Mouse (Mus musculus) fat pad, adult 2 months (tissue): ENCODE results near the gene Heyl.
"Not testable (repeated sequence)": the region's sequence is repeated elsewhere in the genome, so short reads cannot be mapped to it uniquely, and the experiment has no call there.

Experiments used
- DNase-seq: peaks from one replicate; pipeline ENCODE4 v3.0.0-alpha.2; 2011; ENCODE audit warnings: low read depth, low spot score; ENCODE audit errors: extremely low read depth

Gene Heyl

DNA sequence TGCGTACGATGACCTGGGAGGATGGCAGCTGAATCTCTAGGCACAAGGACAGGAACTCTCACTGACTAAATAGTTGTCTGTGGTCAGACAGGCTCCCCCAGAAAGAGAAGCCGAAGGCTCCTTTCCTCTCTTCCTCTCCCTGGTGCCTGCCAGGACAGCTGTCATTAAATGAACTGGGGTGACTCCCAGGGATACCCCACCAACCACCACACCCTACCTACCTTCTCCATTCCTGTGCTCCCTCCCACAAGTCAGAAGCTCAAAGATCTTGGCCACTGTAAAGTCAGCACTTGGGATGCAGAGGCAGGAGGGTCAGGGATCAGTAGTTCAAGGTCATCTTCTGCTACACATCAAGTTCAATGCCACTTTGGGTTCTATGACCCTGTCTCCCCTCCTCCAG lies 515 bp upstream of the Heyl start:
- DNase-seq, result no peak

DNA sequence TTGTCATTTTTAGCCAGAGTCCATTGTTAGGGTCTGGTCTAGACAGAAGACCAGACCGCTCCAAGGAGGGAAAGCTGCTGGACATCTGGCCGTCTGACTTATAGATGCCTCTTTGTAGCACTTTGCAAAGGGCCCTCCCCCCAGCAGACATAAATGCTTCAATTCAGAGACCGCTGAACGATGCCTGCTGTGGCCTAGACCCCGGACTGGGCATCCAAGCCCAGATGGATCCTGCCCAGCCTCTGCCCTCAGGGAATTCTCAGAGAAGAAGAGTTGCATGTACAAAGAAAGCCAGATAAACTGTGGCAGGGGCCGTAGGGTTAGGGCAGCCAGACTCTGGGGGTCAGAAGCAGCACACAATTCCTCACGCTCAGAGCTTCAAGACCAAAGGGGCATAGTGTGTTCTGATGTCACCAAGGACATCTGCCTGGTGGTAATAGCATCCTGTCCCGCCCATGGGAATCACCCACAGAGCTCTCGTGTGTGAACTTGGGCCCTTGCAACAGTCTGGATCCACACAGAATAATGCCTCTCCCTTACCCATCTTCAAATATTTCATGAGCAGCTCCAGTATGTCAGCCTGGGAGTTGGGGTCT lies 2.6 kb downstream of the Heyl start:
- no peak for DNase-seq

DNA sequence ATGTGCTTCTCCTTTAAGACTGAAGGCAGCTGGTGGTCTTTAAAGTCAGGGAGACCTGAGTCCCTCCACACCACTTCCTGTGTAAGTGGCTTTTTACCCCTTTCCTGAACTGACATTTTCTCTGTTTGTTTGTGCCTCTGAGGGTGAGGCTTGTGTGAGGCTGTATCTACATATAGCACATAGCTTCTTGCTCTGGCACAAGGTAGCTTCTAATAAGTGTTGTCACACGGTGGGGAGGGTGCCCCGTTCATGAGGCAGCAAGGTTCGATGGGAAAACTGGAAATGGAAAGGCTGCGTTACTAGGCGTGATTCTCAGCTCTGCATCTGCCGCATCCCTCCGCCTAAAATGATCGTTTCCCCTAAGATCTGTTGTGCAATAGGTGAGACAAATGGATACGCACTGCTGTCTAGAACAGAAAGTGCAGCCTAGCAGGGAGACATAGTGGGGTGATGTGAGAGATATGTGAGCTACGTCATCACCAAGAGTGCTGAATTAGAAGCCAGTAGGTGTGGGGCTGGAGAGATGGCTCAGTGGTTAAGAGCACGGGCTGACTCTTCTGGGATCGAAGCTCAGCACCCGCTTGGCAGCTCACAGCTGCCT lies 3.2 kb downstream of the Heyl start:
- no peak for DNase-seq

DNA sequence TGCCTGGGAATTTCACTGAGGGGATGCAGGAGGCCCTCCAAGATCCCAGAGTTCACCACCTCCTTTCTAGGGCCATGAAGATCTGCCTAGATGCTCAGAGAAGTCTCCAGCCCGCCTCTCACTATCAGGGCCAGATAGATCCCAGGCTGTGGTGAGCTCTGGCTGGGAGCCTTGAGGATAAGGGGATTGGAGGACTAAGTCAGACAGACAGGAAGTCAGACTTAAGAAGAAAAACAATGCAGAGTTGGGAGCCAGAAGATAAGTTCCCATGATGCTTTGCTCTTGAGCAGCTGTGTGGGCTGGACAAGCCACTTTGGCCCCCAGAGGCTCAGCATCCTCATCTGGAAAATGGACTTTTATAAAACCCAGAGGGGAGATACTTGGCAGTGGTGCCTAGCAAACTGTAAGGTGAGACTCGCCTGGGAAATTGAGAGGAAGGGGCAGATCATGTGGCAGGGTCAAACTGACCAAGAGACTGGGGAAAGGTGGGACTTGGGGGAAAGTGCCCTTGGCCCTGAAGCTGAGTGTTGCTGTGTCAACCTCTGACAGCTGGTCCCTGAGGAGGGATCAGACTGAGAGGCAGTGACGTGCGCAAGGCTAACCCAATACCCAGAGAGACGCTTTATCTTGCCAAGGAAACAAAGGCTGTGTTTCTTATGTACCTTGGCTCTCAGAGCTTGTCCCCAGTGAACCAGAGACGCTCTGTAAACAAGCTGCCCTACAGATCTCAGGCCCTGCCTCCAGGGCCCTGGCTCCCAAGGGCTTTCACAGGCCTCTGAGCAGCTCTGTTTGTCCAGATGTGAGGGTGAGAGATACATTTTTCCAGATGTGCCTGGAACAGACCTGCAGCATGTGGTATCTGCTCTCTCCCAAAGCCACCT lies 4.3 kb downstream of the Heyl start:
- no peak for DNase-seq

DNA sequence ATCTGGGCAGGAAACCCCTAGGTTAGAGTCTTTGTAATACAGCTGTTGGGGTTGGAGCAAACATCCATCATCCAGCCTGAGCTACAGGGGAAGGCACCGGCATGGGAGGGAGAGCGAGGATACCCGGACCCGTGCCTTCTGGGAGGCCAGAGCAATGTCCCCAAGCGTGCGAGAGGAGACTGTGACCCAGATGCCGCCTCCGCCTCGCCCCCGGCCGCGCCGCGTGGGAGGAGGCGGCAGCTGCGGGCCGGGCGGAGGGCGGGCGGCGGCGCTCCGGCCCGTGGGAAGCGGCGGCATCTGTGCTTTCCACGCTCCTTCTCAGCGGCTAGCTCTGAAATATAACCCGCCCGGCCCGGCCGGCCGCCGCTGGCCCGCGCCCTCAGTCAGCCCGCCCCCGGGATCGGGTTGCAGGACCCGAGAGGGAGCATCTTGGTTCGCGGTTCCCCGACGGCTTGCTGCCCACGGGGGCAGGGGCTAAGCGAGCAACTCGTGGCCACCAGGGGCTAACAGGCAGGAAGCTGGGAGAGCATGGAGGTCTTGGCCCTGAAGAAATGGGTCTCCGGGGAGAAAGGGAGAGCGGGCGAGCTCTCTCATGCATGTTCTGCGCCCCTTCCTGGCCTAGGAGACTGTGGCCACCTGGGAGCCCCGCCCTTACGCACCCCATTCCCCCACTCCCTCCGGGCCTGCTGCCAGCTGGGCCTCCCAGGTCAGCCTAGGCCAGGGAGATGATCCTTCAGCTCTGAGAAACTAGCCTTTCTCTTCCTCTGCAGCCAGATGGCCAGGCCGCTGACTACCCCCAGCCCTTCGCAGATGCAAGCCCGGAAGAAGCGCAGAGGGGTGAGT lies 6.2 kb downstream of the Heyl start:
- DNase-seq, result no peak

DNA sequence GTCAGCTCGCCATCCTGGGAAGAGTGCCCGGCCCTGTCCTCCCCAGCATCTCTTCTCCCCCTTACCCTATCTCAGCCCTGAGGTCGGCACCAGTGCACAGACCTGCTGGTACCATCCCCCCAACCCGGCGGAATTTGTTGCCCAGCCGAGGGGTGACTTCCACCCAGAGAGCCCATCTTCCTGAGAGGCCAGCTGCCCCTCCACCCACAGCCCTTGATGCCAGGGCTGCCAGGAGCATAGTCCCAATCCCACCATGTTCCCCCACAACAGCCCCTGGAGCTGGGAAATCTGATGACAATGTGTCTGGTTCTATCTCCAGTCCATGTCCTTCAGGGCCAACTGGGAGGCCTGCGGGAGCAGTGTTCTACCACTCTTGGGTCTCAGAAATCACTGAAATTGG lies 12.9 kb downstream of the Heyl start:
- no peak for DNase-seq

DNA sequence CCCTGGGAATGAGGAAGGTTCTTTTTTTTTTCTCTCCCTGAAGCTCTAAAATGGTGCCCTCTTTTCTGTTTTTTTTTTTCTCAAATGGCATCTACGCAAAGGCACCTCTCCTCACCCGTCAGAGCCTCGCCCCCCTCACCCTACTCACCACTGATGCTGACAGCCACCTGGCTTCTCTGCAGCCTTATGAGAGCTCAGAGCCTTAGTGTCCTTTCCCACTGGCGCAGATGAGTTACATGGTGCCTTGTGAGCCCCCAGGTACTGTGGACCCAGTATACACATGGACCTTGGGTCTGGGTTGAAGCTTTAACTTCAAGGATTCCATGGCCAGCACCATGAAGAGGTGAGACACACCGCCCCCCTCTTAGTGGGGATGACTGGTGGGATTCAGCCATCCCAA lies 13.3 kb downstream of the Heyl start:
- DNase-seq, result no peak

DNA sequence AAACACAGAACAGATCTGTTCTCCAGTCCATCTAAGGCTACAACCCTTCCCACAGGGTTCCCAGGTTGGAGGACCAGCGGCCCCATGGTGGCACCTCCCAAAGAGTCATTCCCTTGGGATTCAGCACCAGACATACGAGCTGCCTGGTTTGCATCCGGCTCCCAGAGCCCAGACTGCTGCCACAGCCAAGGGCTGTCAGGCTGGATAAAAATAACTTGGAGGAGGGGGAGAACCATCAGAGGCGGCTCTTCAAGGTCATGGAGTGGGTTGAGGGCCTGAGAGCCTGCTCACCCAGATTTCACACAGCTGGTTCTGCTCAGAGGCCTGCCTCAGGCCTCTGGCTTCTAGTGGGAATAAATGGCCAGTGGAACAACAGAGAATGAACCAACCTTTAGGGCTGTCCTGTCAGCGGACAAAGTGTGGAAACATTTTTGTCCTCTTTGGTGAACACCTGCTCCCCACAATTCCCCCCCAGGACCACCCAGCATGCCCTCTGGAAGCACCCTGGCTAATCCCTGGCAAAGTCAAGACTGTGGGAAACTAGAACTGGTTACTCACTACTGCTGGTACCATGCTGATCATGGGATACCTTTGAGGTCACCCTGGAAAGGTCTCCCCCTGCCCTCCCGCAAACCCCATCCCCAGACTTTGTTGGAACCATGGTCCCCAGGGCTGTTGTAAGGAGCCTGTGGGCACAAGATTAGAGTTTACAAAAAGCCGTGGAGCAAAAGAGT lies 14.0 kb downstream of the Heyl start:
- no peak for DNase-seq

DNA sequence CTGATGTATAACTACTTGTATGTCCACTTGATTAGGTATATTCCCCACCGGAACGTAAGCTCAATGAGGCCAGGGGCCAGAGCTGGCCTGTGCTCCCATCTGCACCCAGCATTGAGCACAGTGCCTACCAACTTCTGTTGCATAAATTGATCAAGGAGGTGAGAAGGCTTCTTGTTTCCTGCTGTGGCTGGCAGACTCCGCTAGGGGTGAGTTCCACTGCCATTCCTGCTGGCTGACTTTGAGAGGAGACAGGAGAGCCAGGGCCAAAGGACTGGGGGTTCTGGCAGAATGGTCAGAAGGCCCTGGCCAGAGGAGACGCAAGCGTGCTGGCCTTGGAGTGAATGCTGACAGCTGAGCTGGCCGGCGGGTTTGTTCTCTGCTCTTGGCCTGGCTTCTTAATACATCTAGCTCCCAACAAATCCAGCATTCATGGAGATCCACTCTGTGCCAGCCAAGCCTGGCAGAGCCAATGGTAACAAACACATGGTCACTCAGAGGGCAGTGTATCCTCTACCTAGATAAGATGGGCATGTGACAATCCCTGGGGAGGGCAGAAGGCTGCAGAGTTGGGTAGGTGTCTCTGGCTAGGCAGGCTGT lies 15.7 kb downstream of the Heyl start:
- no peak for DNase-seq

DNA sequence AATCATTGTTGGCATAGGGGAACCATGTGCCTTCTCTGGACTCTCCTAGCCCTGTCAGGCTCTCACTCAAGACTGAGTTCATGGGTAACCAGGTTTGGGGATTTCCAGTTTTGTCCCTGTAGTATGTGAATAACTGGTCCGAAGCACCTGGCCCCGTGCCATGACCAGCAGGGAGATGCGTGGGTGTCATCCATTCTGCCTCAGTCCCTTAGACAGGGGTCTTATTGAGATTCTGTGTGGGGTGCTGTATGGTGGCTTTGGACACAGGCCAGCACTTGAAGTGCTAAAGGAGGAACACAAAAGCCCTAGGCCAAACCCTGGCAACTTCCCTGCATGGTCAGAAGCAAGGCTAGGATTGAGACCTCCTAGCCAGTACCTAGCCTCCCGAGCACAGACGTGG lies 18.9 kb downstream of the Heyl start:
- DNase-seq, result no peak

DNA sequence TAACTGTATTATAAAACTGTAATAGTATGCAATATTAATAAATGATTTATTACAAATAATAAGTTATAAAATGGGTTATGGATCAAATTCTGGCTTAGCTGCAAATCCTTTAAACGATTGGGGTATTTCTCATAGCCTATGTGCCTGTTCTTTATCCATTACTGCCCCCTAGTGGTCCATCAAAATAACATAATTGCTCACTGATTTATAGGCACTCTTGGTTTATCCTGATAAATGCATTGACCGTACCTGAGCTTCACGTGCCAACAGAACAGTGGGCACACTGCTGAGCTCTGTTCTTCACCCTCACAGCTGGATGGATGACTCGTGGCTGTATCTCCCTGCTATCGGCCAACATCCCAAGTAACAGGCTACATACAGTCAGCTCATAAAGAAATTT lies 21.3 kb downstream of the Heyl start:
- no peak for DNase-seq

DNA sequence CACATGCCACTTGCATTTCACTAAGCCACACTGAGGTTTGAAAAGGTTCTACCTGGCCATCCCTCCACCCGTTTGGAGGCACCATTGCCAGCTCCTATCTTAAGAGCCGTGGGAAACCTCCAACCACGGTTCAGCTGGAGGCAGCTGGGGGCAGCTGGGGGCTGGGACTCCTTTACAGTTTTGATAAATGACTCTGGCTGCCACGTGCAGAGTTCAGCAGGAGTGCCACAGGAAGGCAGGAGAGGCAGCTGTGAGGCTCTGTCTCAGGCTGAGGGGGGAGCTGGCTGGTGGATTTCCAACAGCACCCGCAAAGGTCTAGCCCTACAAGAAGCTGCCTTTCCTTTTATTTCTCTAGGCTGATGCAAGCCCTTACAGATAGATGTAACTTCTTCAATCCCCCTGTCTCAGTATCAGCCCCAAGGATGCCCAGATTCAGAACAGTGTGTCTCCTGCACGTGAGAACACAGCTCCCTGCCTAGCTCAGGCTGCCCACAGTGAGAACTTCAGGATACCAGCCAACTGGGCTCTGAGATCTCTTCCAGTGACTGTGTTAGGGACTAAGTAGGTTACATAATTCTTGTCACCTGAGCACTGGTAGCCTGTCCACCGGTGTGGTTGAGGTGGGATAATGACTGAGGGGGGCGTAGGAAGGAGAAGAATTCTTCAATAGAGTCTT lies 26.9 kb downstream of the Heyl start:
- no peak for DNase-seq

DNA sequence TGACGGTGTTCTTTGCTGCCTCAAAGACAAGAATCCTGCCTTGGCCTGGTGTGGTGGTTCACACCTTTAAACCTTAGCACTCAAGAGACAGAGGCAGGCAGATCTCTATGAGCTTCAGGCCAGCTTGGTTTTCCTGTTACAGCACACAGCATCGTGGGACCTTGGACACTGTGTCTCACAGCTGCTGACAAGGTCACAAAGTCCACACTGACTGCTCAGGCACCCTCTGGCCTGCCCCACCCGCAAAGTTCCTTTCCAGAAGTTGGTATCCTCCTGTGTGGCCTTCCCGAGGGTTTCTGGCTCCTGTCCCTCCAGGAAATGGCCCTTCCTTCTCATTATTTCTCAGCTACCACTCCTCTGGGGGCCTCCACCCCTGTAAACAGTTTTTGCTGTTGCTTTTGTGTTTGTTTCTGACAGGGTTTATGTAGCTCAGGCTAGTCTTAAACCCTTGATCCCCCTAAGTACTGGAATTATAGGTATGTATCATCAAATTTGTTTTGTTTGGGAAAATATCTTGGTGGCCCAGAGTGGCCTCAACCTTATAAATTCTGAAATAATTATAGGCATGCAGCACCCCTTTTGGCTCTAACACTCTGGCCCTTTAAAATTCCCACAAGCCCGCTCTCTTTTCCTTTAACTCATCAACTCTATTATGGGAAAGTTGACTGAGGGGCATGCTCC lies 28.5 kb downstream of the Heyl start, which contains the start of gene Pabpc4:
Gene Pabpc4, plus strand, starts transcription at position 631 of the 681 bp plus-strand sequence.
- DNase-seq, result no peak

DNA sequence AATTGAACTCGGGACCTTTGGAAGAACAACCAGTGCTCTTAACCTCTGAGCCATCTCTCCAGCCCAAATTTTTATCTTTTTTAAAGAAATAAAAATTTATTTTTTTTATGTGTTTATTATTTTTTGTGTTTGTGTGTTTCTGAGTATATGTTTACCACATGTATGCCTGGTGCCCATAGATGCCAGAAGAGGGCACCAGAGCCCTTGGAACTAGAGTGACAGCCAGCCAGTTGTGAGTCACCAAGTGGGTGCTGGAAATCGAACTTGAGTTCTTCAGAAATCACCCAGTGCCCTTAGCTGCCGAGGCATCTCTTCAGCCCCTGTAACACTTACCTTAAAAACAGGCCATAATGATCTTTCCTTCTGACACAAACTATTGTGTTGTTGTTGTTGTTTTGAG lies 37.7 kb downstream of the Heyl start:
- no peak for DNase-seq

DNA sequence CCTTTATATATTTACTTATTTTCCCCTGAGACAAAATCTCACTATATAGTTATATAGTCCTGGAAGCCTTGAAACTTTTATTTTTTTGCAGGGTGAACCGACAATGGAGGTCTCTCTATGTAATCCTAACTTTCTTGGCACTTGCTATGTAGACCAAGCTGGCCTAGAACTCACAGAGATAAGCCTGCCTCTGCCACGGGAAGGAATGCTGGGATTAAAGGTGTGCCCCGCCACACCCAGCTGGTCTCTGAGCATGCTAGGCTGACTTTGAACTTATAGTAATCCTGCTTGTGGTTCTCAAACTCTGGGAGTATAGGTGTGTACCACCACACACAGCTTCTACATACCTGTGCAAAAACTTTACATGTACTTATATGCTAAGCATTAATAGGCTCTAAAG lies 46.8 kb downstream of the Heyl start:
- no peak for DNase-seq

DNA sequence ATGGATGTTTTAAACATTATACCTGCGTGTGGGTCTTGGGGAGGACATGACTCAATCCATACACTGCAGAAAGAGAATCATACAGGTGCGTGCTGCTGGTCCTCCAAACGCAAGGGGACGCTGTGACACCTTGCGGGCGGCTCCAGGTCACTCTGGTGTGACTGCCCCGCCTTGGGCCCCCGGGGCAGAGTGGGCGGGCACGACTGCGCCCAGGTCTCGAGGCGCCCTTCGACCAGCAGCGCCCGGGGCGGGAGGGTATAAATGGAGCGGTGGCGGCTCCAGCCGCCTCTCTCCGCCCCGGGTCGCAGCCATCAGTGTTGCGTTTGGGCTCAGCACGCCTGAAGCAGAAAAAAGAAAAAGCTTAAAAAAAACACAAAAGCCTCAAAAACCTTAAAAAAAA lies 49.1 kb downstream of the Heyl start:
- no peak for DNase-seq

DNA sequence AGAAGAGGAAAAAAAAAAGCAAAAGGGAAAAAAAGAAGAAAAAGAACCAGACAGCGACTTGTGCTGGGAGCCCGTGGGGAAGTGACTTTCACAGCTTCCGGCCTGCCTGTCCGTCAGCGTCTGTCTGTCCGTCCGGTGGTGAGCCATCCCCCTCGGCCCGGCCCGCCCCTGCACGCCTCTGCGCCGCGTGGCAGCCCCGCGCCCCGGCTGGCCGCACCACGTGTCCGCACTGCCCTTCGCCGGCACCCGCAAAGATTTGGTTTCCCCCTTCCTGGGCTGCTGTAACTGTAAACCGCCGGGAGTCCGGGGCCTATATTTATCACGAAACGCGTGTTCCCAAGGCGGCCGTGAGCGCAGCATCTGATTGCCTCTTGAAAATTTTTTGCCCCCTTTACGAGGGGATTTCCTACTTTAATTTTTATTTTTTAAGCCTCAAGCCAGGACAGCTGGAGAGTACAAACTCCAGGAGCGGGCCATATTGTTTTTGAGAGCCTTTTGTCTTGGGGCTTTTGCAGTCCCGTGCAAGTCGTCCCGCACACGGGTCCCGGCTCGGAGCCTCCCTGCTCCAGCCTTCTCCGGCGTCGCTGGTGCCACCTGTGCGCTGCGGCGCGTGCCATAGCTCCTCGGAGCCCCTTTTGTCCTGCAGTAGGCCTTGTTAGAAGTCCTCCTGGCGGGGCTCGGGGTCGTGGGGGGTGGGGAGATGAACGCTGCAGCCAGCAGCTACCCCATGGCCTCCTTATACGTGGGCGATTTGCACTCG lies 49.7 kb downstream of the Heyl start:
- not testable (repeated sequence) for DNase-seq

DNA sequence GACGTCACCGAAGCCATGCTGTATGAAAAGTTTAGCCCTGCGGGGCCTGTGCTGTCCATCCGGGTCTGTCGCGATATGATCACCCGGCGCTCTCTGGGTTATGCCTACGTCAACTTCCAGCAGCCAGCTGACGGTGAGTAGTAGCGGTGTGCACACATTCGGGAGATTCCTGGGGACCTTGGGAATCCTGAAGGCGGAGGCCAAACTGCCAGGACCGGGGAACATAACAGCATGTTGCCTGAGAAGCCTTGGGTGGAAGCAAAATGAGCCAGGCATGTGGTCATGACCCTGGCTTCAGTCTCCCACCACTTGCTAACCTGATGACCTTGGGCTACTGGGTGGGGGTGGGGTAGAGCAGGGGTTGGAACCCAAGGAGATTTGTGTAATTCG lies 50.3 kb downstream of the Heyl start:
- not testable (repeated sequence) for DNase-seq
